Mouse (Mus musculus) cerebellum, adult 2 months (tissue): ENCODE results near the gene Tbc1d22a. TPM values are rescaled to one million over a fixed set of nuclear protein-coding genes. Genes with fewer than 3 reads are reported as not detected.

Experiments
- DNase-seq, 2 experiments: peaks; one replicate each; pipeline ENCODE4 v3.0.0; 2021
- H3K27ac ChIP-seq: fragments of 200-500 bp; 2 replicates; pipeline ENCODE4 v1.5.1; 2012; ENCODE audit warnings: low read length, control low read depth, inconsistent platforms; ENCODE audit not compliant: insufficient read depth
- H3K27me3 ChIP-seq: fragments of 200-500 bp; 2 replicates; pipeline ENCODE4 v1.6.1; 2012; ENCODE audit warnings: inconsistent platforms, mild to moderate bottlenecking, low read length, moderate library complexity; ENCODE audit not compliant: control insufficient read depth, insufficient read depth
- H3K4me1 ChIP-seq: fragments of 200-500 bp; 2 replicates; pipeline ENCODE4 v1.6.1; 2011; ENCODE audit warnings: low read length; ENCODE audit not compliant: control insufficient read depth, insufficient read depth
- H3K4me3 ChIP-seq: fragments of 200-500 bp; replicated peaks from 2 replicates; pipeline ENCODE3; 2011; ENCODE audit warnings: mild to moderate bottlenecking, low read depth, low read length, control low read depth; ENCODE audit not compliant: insufficient read depth
- CTCF ChIP-seq: fragments of 200-500 bp; IDR thresholded peaks from 2 replicates; pipeline ENCODE4 v1.5.1; 2011; ENCODE audit warnings: low read depth, mild to moderate bottlenecking, control low read depth, low read length, moderate library complexity, borderline replicate concordance; ENCODE audit not compliant: insufficient read depth
- POLR2A ChIP-seq: fragments of 200-500 bp; IDR thresholded peaks from 2 replicates; pipeline ENCODE4 v1.6.1; 2011; ENCODE audit warnings: low read length, control low read depth, borderline replicate concordance; ENCODE audit not compliant: insufficient read depth
- WGBS: fragments of 180-500 bp; shearing (Covaris S2); methylation state at CpG from one replicate; pipeline ENCODE4 v1.1.7; 2018; 5-methylcytosine and 5-hydroxymethylcytosine counted together
- polyA plus RNA-seq: library from polyadenylated mRNA; depleted of rRNA; stranded (reverse); fragments of >200 nt; gene quantifications from 2 replicates; pipeline ENCODE4 v1.2.3, GENCODE M21; 2012

Tbc1d22a gene
- polyA plus RNA-seq, 1 experiment, result 23.3 TPM

DNA sequence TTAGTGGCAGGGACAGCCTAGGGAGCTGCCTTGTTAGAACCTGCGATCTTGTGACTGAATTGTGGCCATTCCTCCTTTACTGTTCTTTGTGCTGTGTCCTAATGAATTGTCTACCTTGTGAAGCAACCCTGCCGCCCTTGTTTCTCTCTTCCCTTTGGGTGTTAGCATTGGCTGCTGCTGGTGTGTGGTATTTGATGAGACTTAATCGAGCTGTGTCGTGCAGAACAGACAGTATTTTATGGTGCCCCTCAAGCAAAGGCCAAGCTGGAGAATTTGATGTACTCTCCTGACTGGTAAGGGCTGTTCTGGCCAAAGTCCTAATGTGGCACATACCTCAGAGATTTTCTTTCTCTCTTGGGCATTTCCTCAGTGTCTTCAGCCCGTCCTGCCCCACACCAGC lies 12.0 kb downstream of the Tbc1d22a start:
- TF ChIP-seq CTCF (no peak), POLR2A (no peak)
- Histone ChIP-seq H3K4me3 (no peak overlapping the region), H3K27ac (peak overlapping the region; percentile 8), H3K4me1 (peaks cover 44% of the 10 kb centered on the region), H3K27me3 (no peaks in the 10 kb centered on the region)
- DNase-seq, result no peak
- WGBS, result 83% methylated on average over 5 of the region's 5 CpGs

DNA sequence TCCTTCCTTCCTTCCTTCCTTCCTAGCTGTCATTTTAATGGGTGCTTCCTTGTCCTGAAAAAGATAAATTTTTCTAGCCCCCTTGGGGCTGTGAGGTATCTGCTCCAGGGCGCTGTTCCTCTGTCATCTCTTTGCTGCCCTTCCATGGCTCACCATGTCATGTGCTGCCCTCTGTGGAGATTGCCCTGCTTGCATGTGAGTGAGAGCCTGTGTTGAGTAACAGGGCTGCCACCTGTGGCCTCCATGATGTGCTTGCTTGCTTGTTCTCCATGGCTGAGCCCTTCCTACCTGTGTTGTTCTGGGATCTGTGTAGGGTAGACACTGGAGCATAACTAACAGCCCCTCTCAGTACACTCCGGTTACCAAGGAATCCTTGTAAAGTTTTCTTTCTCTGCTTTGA lies 12.7 kb downstream of the Tbc1d22a start:
- WGBS, result 90% methylated on average over 2 of the region's 2 CpGs
- TF ChIP-seq POLR2A (no peak), CTCF (no peak)

DNA sequence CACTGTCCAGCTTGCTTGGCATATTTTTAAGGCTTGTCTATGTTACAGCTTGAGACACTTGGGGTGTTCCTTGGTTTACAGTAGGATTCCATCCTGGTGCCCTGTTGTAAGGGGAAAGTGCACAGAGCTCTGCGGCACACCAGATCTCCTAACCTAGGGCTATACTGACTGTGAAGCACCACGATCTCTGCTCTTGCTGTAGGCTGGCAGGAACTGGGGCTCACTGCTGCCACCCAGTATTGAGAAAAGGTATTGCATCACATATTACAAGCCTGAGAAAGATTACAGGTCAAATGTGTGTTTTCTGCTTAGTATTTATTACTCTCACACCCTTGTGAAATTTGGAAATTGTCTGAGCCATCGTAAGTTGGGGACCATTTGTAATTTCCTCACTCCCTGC lies 13.9 kb downstream of the Tbc1d22a start:
- WGBS, result 45% methylated on average over 3 of the region's 3 CpGs
- H3K27ac ChIP-seq, result no peak overlapping the region
- no peak for TF ChIP-seq POLR2A
- peak; percentile 73 for TF ChIP-seq CTCF
- no peak overlapping the region for H3K4me3 ChIP-seq
- peak; percentile 60 to 71 for DNase-seq
- H3K4me1 ChIP-seq, result peaks cover 55% of the 10 kb centered on the region
- no peaks in the 10 kb centered on the region for H3K27me3 ChIP-seq

More for the DNA sequence above, 12.7 kb downstream of the Tbc1d22a start:
- no peaks in the 10 kb centered on the region for H3K27me3 ChIP-seq
- H3K27ac ChIP-seq, result no peak overlapping the region
- peaks cover 46% of the 10 kb centered on the region for H3K4me1 ChIP-seq
- H3K4me3 ChIP-seq, result no peak overlapping the region
- peak in 1 of 2 experiments; percentile 20 for DNase-seq

DNA sequence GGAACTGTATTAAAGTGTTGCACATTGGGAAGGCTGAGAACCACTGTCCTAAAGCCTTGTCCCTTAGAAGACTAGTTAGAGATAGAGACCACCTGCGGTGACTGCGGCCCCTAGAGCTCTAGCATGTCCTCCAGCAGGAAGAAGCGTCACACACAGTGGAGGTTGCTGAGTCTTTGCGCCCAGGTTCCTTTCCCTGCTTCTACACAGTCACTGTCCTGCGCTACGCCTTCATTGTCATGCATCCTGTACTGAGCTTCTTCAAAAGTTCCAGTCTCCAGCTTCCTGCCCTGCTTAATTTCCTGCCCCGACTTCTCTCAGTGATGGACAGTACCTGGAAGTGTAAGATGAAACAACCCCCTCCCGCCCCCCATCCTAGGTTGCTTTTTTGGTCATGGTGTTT lies 14.8 kb downstream of the Tbc1d22a start:
- no peaks in the 10 kb centered on the region for H3K27me3 ChIP-seq
- 89% methylated on average over 8 of the region's 8 CpGs for WGBS
- no peak for TF ChIP-seq CTCF
- DNase-seq, result peak in 1 of 2 experiments; percentile 25
- H3K4me1 ChIP-seq, result peaks cover 59% of the 10 kb centered on the region
- H3K27ac ChIP-seq, result peak overlapping the region; percentile 26; the same call in 1 of the 2 replicates
- H3K4me3 ChIP-seq, result no peak overlapping the region

DNA sequence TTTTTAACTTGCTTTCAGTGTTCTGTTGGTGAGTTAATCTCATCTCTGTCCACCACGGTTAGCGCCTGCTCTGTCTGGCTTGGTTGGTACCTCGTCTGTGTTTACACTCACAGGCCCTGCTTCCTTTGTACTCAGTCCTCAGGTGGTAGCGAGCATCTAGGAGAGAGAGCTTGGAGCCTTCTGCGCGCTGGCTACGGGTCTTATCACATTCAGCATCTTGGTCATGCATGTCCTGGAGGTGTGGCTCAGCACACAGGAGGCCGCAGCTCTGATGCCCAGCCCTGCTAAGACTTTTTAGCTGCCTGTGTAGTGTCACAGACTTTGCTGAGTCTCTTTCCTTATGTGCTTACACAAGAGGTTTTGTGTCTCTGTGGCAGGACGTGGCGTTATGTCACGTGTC lies 15.4 kb downstream of the Tbc1d22a start:
- 69% methylated on average over 11 of the region's 11 CpGs for WGBS
- peaks cover 61% of the 10 kb centered on the region for H3K4me1 ChIP-seq
- no peak for TF ChIP-seq POLR2A
- TF ChIP-seq CTCF, result no peak
- no peaks in the 10 kb centered on the region for H3K27me3 ChIP-seq
- peak overlapping the region; percentile 83 for H3K27ac ChIP-seq
- H3K4me3 ChIP-seq, result no peak overlapping the region
- no peak for DNase-seq

DNA sequence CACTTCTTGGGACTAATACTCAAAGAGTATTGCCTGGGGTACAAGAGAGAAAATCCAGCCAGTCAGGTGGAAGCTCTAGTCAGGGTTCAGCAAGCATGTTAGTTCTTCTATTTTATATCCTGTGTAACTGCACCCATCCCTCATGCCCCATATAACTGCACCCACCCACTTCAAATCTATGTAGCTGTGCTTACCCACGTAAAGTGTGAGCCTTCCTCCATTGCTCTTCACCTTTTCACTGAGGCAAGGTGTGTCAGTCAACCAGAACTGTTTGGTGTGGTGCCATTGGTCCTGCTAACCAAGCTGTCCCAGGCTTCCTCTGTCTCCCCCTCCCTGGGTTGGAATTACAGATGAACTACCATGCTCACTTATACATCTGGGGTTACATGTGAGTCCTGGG lies 16.9 kb downstream of the Tbc1d22a start:
- 53% methylated on average over 1 of the region's 1 CpGs for WGBS
- peaks cover 58% of the 10 kb centered on the region for H3K4me1 ChIP-seq
- H3K27me3 ChIP-seq, result no peaks in the 10 kb centered on the region
- H3K27ac ChIP-seq, result peak overlapping the region; percentile 99
- TF ChIP-seq CTCF, result no peak
- TF ChIP-seq POLR2A, result no peak
- no peak overlapping the region for H3K4me3 ChIP-seq
- DNase-seq, result no peak

DNA sequence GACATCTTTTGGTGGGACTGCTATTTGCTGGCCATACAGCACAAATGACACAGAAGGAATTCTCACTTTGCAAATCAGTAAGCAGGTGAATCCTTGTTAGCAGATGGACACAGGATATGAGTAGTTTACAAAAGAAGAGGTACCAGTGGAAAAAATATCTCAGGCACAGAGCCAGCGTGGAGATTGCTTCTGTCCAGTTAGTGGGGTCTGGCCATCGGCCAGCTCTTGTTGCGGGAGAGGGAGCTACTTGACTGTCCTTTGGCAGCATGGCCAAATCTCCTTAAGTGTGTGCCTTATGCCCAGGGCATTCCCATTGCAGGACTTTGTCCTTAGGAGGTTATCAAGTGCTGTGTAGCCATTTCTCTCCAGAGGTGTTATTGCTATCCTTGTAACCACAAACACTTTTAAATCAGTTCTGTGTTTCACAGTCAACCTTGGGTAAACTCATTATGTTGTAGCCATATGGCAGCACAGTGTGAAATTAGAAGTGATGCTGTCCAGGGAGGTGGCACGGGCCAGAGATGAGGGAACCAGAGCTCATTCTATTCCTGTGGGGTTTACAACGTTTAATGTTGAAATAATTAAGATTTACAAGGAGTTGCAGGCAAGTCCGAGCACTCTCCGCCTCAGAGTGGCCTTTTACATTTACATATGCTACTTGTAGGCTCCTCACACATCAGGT lies 17.7 kb downstream of the Tbc1d22a start:
- peak overlapping the region; percentile 7 for H3K4me3 ChIP-seq
- DNase-seq, result peak; percentile 96 to 99
- H3K27me3 ChIP-seq, result no peaks in the 10 kb centered on the region
- peak; percentile 4; the same call in 1 of the 2 replicates for TF ChIP-seq POLR2A
- no peak for TF ChIP-seq CTCF
- peaks cover 53% of the 10 kb centered on the region for H3K4me1 ChIP-seq
- WGBS, result 8% methylated on average over 7 of the region's 7 CpGs
- peak overlapping the region; percentile 99 for H3K27ac ChIP-seq

DNA sequence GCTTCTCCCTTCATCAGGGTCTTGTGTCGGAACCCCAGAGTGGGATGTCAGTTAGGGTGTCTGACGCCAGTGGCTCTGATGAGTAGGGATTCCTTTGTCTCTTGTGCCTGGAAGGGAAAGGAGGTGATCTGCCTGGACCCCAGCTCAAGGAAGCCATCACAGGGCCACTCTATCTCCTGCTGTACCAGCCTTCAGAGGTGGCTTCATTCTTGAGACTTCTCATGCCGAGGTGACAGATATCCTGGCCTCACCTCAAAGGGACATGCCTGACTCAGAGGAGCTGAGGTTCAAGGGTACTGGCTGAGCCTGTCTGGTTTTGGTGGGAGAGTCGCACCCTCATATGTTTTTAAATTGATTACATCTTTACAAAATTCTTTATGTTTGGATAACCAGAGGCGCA lies 19.7 kb downstream of the Tbc1d22a start:
- DNase-seq, result no peak
- Histone ChIP-seq H3K27ac (0 out of 2 replicates have a peak overlapping the region, but pooled peaks have one; percentile 73), H3K4me3 (no peak overlapping the region), H3K4me1 (peaks cover 51% of the 10 kb centered on the region), H3K27me3 (no peaks in the 10 kb centered on the region)
- WGBS, result 86% methylated on average over 5 of the region's 5 CpGs
- TF ChIP-seq POLR2A (no peak), CTCF (no peak)
